Mouse (Mus musculus) hindbrain, postnatal 0 days (tissue): ENCODE measurements around the gene Gm10234. TPM values are rescaled to one million over a fixed set of nuclear protein-coding genes. Genes with fewer than 3 reads are reported as not detected.

Experiments
- ATAC-seq: fragments of 200-750 bp; cut with Nextera tagmentation; 2 replicates; pipeline ENCODE4 v1.8.0; 2017; ENCODE audit warnings: mild to moderate bottlenecking, moderate TSS enrichment, moderate library complexity
- DNase-seq: peaks from one replicate; pipeline ENCODE4 v3.0.0-alpha.2; 2015; ENCODE audit warnings: low spot score
- H3K27ac ChIP-seq: fragments of 300-500 bp; sonication (generic); 2 replicates; pipeline ENCODE4 v1.5.1; 2014; ENCODE audit warnings: mild to moderate bottlenecking
- H3K27me3 ChIP-seq: fragments of 300-500 bp; sonication (generic); 2 replicates; pipeline ENCODE4 v1.6.1; 2014; ENCODE audit warnings: low read length, mixed read lengths; ENCODE audit not compliant: insufficient read depth
- H3K36me3 ChIP-seq: fragments of 300-500 bp; sonication (generic); 2 replicates; pipeline ENCODE4 v1.6.1; 2014; ENCODE audit warnings: low read length, mixed read lengths; ENCODE audit not compliant: insufficient read depth
- H3K4me1 ChIP-seq: fragments of 300-500 bp; sonication (generic); 2 replicates; pipeline ENCODE4 v1.6.1; 2014; ENCODE audit warnings: antibody characterized with exemption, low read length, mixed read lengths; ENCODE audit not compliant: insufficient read depth
- H3K4me2 ChIP-seq: fragments of 300-500 bp; sonication (generic); 2 replicates; pipeline ENCODE4 v1.6.1; 2014; ENCODE audit warnings: low read depth, mild to moderate bottlenecking, low read length, moderate library complexity, mixed read lengths
- H3K4me3 ChIP-seq: fragments of 300-500 bp; sonication (generic); 2 replicates; pipeline ENCODE4 v1.5.1; 2014; ENCODE audit warnings: low read length
- H3K9ac ChIP-seq: fragments of 300-500 bp; sonication (generic); replicated peaks from 2 replicates; pipeline ENCODE4 v1.6.1; 2014; ENCODE audit warnings: mild to moderate bottlenecking, low read length, moderate library complexity, mixed read lengths
- H3K9me3 ChIP-seq: fragments of 300-500 bp; sonication (generic); 2 replicates; pipeline ENCODE4 v1.6.1; 2016; ENCODE audit warnings: low read length, mixed read lengths
- CTCF ChIP-seq: IDR thresholded peaks from 2 replicates; pipeline ENCODE4 v1.5.1; 2016; ENCODE audit warnings: antibody characterized with exemption, control low read depth, low read depth
- WGBS: fragments of 180-500 bp; shearing (Covaris S2); extraction: QIAGEN DNeasy Blood & Tissue Kit; methylation state at CpG from one replicate; pipeline ENCODE4 v1.1.7; 2014; 5-methylcytosine and 5-hydroxymethylcytosine counted together
- polyA plus RNA-seq: library from polyadenylated mRNA; unstranded; fragments of >200 nt; fragmentation: Nextera tagmentation; extraction: Ambion mirVana; gene quantifications from 2 replicates; pipeline ENCODE4 v1.2.1, GENCODE M21; 2015
- total RNA-seq: library from RNA; depleted of rRNA; stranded (reverse); fragments of >200 nt; gene quantifications from 2 replicates; pipeline ENCODE4 v1.2.3, GENCODE M21; 2014; rRNA removed

Gm10234 gene
- total RNA-seq (not detected in 2 replicates), polyA plus RNA-seq (not detected in 2 replicates)

DNA sequence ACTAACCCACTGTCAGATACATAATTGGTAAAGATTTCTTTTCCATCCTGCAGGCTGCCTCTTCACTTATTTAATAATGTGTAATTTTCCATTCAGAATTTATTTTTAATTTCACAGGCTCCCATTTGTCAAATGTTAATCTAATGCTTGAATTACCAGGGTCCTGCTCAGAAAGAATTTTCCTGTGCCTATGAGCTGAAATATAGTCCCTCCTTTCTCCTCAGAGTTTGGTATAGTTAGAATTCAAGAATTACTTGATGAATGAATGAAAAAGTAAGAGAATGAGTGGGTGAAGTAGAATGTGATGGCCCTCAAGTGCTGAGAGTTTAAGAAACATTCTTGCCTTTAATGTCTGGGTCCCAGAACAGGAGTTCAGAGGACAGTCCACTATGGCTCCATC, at the start of gene Gm10234:
Gm10234 (plus strand) TSS at position 301 of the 400 bp plus-strand sequence.
- Histone ChIP-seq H3K4me2 (no peak within 1 kb of the TSS), H3K27ac (no peak within 1 kb of the TSS), H3K27me3 (no peaks in the 10 kb centered on the region), H3K4me3 (no peak within 1 kb of the TSS), H3K9ac (no peak within 1 kb of the TSS), H3K4me1 (no peaks in the 10 kb centered on the region), H3K9me3 (no peaks in the 10 kb centered on the region), H3K36me3 (no peaks in the 10 kb centered on the region)
- no peak for TF ChIP-seq CTCF
- DNase-seq (no peak), ATAC-seq (no peak)

DNA sequence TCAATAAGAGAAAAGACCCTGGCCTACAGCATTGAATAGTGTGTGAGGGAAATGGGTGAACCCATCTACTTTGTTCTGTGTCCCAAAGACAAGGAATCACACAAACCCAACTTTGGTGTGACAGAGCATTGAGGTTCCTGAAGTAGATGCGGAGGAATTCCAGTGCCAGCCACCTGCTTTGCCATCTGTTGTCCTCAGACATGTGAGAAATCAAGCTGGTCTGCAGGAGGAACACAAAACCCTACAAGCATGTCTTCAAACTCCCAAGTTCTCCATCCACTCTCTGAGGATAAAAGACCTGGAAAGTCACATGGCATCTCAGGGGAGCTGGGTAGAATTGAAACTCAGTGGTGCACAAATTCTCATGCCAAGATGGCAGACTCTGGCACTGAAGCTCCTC, 44.3 kb upstream of the Gm10234 start:
- no peaks in the 10 kb centered on the region for H3K27me3 ChIP-seq
- H3K4me3 ChIP-seq = no peak overlapping the region
- no peak for ATAC-seq
- no peak for TF ChIP-seq CTCF
- no peaks in the 10 kb centered on the region for H3K4me1 ChIP-seq
- 90% methylated on average over 1 of the region's 1 CpGs for WGBS
- H3K9me3 ChIP-seq = no peaks in the 10 kb centered on the region
- H3K9ac ChIP-seq = no peak overlapping the region
- H3K36me3 ChIP-seq = no peaks in the 10 kb centered on the region
- no peak overlapping the region for H3K4me2 ChIP-seq
- DNase-seq = no peak
- no peak overlapping the region for H3K27ac ChIP-seq

DNA sequence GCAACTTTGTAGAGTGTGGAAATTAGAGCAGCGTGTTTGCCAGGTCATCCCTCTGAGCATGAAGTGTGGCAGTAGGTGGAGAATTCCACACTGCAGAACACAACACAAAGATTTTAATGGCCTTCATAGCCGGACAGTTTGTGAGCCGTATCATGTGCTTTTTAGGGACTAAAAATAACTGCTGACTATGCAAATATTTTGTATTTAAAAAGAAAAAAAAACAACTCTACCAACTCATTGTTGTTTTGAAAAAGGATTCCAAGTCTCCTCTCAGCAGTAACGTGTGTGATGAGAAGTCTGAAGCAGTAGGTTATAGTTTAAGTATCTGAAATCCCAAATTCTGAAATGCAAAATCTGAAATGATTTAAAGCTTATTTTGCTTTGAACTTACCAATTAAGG, 25.9 kb upstream of the Gm10234 start:
- Histone ChIP-seq H3K4me2 (no peak overlapping the region), H3K36me3 (no peaks in the 10 kb centered on the region), H3K27ac (no peak overlapping the region), H3K9ac (no peak overlapping the region), H3K27me3 (no peaks in the 10 kb centered on the region), H3K9me3 (no peaks in the 10 kb centered on the region), H3K4me1 (no peaks in the 10 kb centered on the region), H3K4me3 (no peak overlapping the region)
- WGBS = 72% methylated on average over 4 of the region's 4 CpGs
- no peak for DNase-seq
- no peak for ATAC-seq
- no peak for TF ChIP-seq CTCF

DNA sequence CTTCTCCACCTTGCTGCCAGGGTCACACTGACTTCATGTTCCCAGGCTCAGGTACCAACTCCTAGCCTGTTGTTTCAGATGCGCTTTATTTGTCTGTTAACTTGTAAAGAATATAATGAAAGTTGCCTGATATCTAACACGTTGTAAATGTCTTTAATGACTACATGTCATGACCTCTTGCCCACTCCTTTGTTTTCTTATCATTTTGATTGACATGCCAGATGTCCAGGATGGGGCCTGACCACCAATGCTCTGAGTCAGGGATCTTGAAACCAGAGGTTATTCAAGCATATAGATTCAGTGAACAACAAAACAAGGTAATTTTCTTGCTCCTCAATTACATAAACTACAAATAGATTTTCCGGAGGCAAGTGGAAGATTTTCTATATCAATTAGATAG, 23.5 kb upstream of the Gm10234 start:
- Histone ChIP-seq H3K36me3 (no peaks in the 10 kb centered on the region), H3K9me3 (no peaks in the 10 kb centered on the region), H3K4me2 (no peak overlapping the region), H3K27ac (no peak overlapping the region), H3K27me3 (no peaks in the 10 kb centered on the region), H3K4me3 (no peak overlapping the region), H3K9ac (no peak overlapping the region), H3K4me1 (no peaks in the 10 kb centered on the region)
- WGBS = 69% methylated on average over 3 of the region's 3 CpGs
- DNase-seq (no peak), ATAC-seq (no peak)
- TF ChIP-seq CTCF = no peak

DNA sequence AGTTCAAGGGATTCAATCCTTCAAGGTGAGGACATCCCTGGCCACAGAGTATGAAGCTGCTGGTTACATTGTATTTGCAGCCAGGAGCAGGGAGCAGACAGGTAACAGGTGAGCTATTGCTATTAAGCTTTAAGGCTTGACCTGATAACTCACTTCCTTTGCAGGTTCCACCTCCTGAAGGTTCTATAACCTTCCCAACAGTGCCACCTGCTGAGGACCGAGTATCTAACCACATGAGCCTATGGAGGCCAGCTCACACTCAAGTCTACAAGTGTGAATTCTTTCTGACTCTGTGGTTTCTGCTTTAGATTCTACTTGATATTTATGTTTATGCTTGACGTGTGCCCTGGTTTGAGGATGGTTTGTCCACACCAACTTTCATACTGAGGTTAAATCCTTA, 21.3 kb upstream of the Gm10234 start:
- H3K27me3 ChIP-seq = no peaks in the 10 kb centered on the region
- no peak overlapping the region for H3K9ac ChIP-seq
- H3K36me3 ChIP-seq = no peaks in the 10 kb centered on the region
- no peaks in the 10 kb centered on the region for H3K9me3 ChIP-seq
- no peak overlapping the region for H3K27ac ChIP-seq
- 85% methylated on average over 2 of the region's 2 CpGs for WGBS
- no peak for TF ChIP-seq CTCF
- no peaks in the 10 kb centered on the region for H3K4me1 ChIP-seq
- H3K4me2 ChIP-seq = no peak overlapping the region
- ATAC-seq (no peak), DNase-seq (no peak)
- H3K4me3 ChIP-seq = no peak overlapping the region

DNA sequence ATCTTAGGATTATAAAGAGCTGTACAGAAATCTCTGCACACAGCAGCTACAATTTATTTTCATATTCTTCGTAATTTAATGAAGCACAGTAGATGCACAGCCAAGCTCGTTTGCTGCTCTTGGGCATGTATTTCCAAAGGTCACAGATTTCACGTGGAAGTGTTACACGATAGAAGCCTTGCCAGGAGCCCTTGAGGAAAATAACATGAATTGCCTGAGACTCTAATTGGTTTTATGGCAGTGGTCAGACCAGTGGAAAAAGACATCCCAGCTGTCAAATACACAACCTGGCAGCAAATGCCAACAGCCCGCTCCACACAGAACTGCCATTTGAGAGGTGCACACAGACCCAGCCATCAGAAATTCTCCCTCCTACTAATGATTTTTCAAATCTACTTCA, 9.3 kb downstream of the Gm10234 start:
- no peaks in the 10 kb centered on the region for H3K27me3 ChIP-seq
- TF ChIP-seq CTCF = no peak
- no peak overlapping the region for H3K9ac ChIP-seq
- no peaks in the 10 kb centered on the region for H3K4me1 ChIP-seq
- no peaks in the 10 kb centered on the region for H3K36me3 ChIP-seq
- no peak overlapping the region for H3K4me2 ChIP-seq
- no peak overlapping the region for H3K4me3 ChIP-seq
- DNase-seq (peak; percentile 10), ATAC-seq (no peak)
- WGBS = 56% methylated on average over 5 of the region's 5 CpGs
- H3K9me3 ChIP-seq = no peaks in the 10 kb centered on the region
- no peak overlapping the region for H3K27ac ChIP-seq

DNA sequence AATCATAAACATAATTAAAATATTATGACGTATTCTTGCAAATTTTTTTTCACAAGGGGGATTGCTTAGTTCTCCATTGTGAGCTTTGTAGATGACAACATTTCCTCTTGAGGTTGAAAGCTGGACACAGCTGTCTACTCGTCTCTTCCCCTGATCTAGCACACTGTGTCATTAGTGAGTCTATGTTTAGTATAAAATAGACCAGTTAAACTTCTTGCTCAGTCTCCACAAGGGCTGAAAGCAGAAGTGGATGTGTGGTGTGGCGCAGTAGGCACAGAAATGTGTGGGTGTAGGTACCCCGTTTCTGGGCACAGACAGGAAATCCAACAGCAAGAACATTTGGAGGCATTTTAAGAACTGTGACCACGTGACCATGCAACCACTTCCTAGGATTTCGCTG, 12.9 kb downstream of the Gm10234 start:
- no peak for ATAC-seq
- Histone ChIP-seq H3K4me2 (no peak overlapping the region), H3K4me3 (no peak overlapping the region), H3K27ac (no peak overlapping the region), H3K27me3 (no peaks in the 10 kb centered on the region), H3K4me1 (no peaks in the 10 kb centered on the region), H3K36me3 (no peaks in the 10 kb centered on the region), H3K9ac (no peak overlapping the region), H3K9me3 (no peaks in the 10 kb centered on the region)
- DNase-seq = no peak
- 87% methylated on average over 6 of the region's 6 CpGs for WGBS
- TF ChIP-seq CTCF = no peak
